Mouse (Mus musculus) thymus, adult 2 months (tissue): Measurements from ENCODE around the gene Chpf2.

Experiments used
- CTCF ChIP-seq: fragments of 200-500 bp; IDR thresholded peaks from 2 replicates; pipeline ENCODE4 v1.5.1; 2012; ENCODE audit warnings: mild to moderate bottlenecking, control low read depth, low read length, moderate library complexity, borderline replicate concordance; ENCODE audit not compliant: control insufficient read depth, poor library complexity, insufficient read depth; ENCODE audit errors: extremely low read depth
- POLR2A ChIP-seq: fragments of 200-500 bp; IDR thresholded peaks from 2 replicates; pipeline ENCODE4 v1.6.1; 2012; ENCODE audit warnings: mild to moderate bottlenecking, low read length, control low read depth, moderate library complexity; ENCODE audit not compliant: control insufficient read depth, poor library complexity, insufficient read depth; ENCODE audit errors: extremely low read depth

DNA sequence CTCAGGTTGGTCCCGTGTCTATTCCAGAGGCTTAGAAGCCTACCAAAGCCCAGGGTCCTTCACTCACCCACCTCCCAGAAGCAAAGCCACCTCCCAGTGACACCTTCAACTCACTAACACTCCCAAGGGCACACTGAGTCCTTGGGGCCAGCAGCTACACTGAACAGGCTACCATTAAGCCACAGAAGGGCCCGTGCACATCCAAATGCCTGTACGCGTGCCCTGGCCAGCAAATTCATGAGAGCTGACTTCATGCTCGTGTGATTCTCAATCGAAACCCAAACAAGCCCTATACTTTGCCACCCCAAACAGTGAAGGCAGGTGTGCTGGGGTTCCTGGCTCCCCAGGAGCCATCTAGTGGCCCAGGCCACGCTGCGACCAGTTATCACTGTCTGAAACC, 34.1 kb downstream of the Chpf2 start:
- TF ChIP-seq CTCF (no peak), POLR2A (no peak)
